Mouse (Mus musculus) embryonic fibroblast, embryonic 13.5 days (primary cell): ENCODE data around the gene Lsamp. TPM values are rescaled to one million over a fixed set of nuclear protein-coding genes. Genes with fewer than 3 reads are reported as not detected.

ENCODE experiments used
- H3K27ac ChIP-seq: 2 replicates; pipeline ENCODE4 v1.5.1; 2012; ENCODE audit warnings: low read length, control low read depth, inconsistent platforms; ENCODE audit not compliant: insufficient read depth
- H3K4me1 ChIP-seq: 2 replicates; pipeline ENCODE4 v1.6.1; 2011; ENCODE audit warnings: low read length; ENCODE audit not compliant: control insufficient read depth, insufficient read depth
- H3K4me3 ChIP-seq: 2 replicates; pipeline ENCODE4 v1.5.1; 2011; ENCODE audit warnings: mild to moderate bottlenecking, control low read depth, low read length; ENCODE audit not compliant: insufficient read depth
- CTCF ChIP-seq: IDR thresholded peaks from 2 replicates; pipeline ENCODE4 v1.5.1; 2011; ENCODE audit warnings: mild to moderate bottlenecking, control low read depth, low read length, moderate library complexity, borderline replicate concordance; ENCODE audit not compliant: insufficient read depth
- POLR2A ChIP-seq: IDR thresholded peaks from 2 replicates; pipeline ENCODE4 v1.6.1; 2011; ENCODE audit warnings: low read depth, mild to moderate bottlenecking, control low read depth, low read length, moderate library complexity
- polyA plus RNA-seq: library from polyadenylated mRNA; stranded (reverse); fragments of >200 nt; gene quantifications from 2 replicates; pipeline ENCODE4 v1.2.4, GENCODE M21; 2011; ENCODE audit warnings: low read depth; ENCODE audit not compliant: missing spikeins, insufficient read length

Lsamp gene
- polyA plus RNA-seq, 1 experiment: 0.40 TPM

- H3K4me3 ChIP-seq: no peak overlapping the region
- no peaks in the 10 kb centered on the region for H3K4me1 ChIP-seq
- H3K27ac ChIP-seq: no peak overlapping the region
- TF ChIP-seq CTCF (no peak), POLR2A (no peak)
Measured at GRCm38 (mm10) chr16:41408850-41409249, 1424.7 kb downstream of the Lsamp start.

GRCm38 (mm10) chr16:41410671-41411070 is 1426.5 kb downstream of the Lsamp start:
- no peak for TF ChIP-seq CTCF
- TF ChIP-seq POLR2A: no peak
- no peak overlapping the region for H3K4me3 ChIP-seq
- no peak overlapping the region for H3K27ac ChIP-seq
- no peaks in the 10 kb centered on the region for H3K4me1 ChIP-seq

- TF ChIP-seq POLR2A (no peak), CTCF (no peak)
- no peaks in the 10 kb centered on the region for H3K4me1 ChIP-seq
- H3K4me3 ChIP-seq: no peak overlapping the region
- H3K27ac ChIP-seq: no peak overlapping the region
Measured at GRCm38 (mm10) chr16:41417363-41417762, 1433.2 kb downstream of the Lsamp start.

- no peaks in the 10 kb centered on the region for H3K4me1 ChIP-seq
- TF ChIP-seq CTCF (no peak), POLR2A (no peak)
- H3K4me3 ChIP-seq: no peak overlapping the region
- H3K27ac ChIP-seq: no peak overlapping the region
Measured at GRCm38 (mm10) chr16:41467391-41467790, 1483.2 kb downstream of the Lsamp start.

- Histone ChIP-seq H3K4me1 (no peaks in the 10 kb centered on the region), H3K4me3 (no peak overlapping the region), H3K27ac (no peak overlapping the region)
- TF ChIP-seq CTCF (no peak), POLR2A (no peak)
Measured at GRCm38 (mm10) chr16:41478694-41479093, 1494.5 kb downstream of the Lsamp start.

GRCm38 (mm10) chr16:41481832-41482231 is 1497.7 kb downstream of the Lsamp start:
- Histone ChIP-seq H3K4me1 (no peaks in the 10 kb centered on the region), H3K27ac (no peak overlapping the region), H3K4me3 (no peak overlapping the region)
- no peak for TF ChIP-seq CTCF
- no peak for TF ChIP-seq POLR2A

- TF ChIP-seq POLR2A (no peak), CTCF (no peak)
- no peak overlapping the region for H3K4me3 ChIP-seq
- no peaks in the 10 kb centered on the region for H3K4me1 ChIP-seq
- no peak overlapping the region for H3K27ac ChIP-seq
Measured at GRCm38 (mm10) chr16:41510915-41511552, 1526.9 kb downstream of the Lsamp start.

GRCm38 (mm10) chr16:41521566-41521965 is 1537.4 kb downstream of the Lsamp start:
- no peak overlapping the region for H3K27ac ChIP-seq
- no peaks in the 10 kb centered on the region for H3K4me1 ChIP-seq
- TF ChIP-seq CTCF (no peak), POLR2A (no peak)
- H3K4me3 ChIP-seq: no peak overlapping the region

- TF ChIP-seq POLR2A (no peak), CTCF (no peak)
- Histone ChIP-seq H3K4me1 (no peaks in the 10 kb centered on the region), H3K27ac (no peak overlapping the region), H3K4me3 (no peak overlapping the region)
Measured at GRCm38 (mm10) chr16:41524266-41524665, 1540.1 kb downstream of the Lsamp start.

GRCm38 (mm10) chr16:41532661-41533551 is 1548.7 kb downstream of the Lsamp start:
- H3K27ac ChIP-seq: no peak overlapping the region
- peak overlapping the region; percentile 48 for H3K4me3 ChIP-seq
- TF ChIP-seq POLR2A (no peak), CTCF (no peak)
- H3K4me1 ChIP-seq: peaks cover 2% of the 10 kb centered on the region; the same call in 1 of the 2 replicates
